Mouse (Mus musculus): ENCODE data around the gene Eng. TPM values are rescaled to one million over a fixed set of nuclear protein-coding genes. Genes with fewer than 3 reads are reported as not detected.
A peak's percentile ranks its signal among the peaks of the same experiment; 100 is the strongest.

Eng gene
- 1.1 TPM for polyA plus RNA-seq (2012; fragmentation: generic; extraction: Trizol)
- long read RNA-seq, experiment 1, partial matches to known transcripts, result 5 of 5 reads
- long read RNA-seq, experiment 1, other reads (novel, unspliced or antisense), result 0 of 5 reads
- long read RNA-seq, experiment 2, partial matches to known transcripts, result 3 of 6 reads
- long read RNA-seq, experiment 2, other reads (novel, unspliced or antisense), result 0 of 6 reads

GRCm38 (mm10) chr2:32646379-32647056, at the start of gene Eng:
Gene Eng, plus strand, starts transcription at chr2:32646595.
- no peaks in the 10 kb centered on the region for H3K79me2 ChIP-seq (ENCODE audit: control insufficient read depth, insufficient read depth)
- no peak for TF ChIP-seq MYOD1 (IDR thresholded peaks at IDR 0.05; ENCODE audit: control insufficient read depth, insufficient read length, low read depth)
- TF ChIP-seq CEBPB (IDR thresholded peaks at IDR 0.05; ENCODE audit: low read depth), result no peak
- no peak for TF ChIP-seq USF1 (IDR thresholded peaks at IDR 0.05; ENCODE audit: low read depth)
- no peak for TF ChIP-seq CTCF (IDR thresholded peaks at IDR 0.05; ENCODE audit: control insufficient read depth, insufficient read depth, insufficient read length)
- no peak for TF ChIP-seq FOSL1 (IDR thresholded peaks at IDR 0.05; ENCODE audit: insufficient read depth, low read length, poor library complexity, severe bottlenecking)
- TF ChIP-seq MYOG (IDR thresholded peaks at IDR 0.05; ENCODE audit: control insufficient read depth, extremely low read depth, insufficient read length), result no peak
- TF ChIP-seq MAX (IDR thresholded peaks at IDR 0.05), result no peak
- H3K36me3 ChIP-seq (ENCODE audit: control insufficient read depth, insufficient read depth), result no peaks in the 10 kb centered on the region
- H3K27me3 ChIP-seq (ENCODE audit: control insufficient read depth, insufficient read depth, insufficient read length), result no peaks in the 10 kb centered on the region
- H3ac ChIP-seq (ENCODE audit: control insufficient read depth, insufficient read length, low read depth), result no peak within 1 kb of the TSS
- H3K4me3 ChIP-seq (ENCODE audit: insufficient read depth, poor library complexity, severe bottlenecking), result no peak within 1 kb of the TSS
- H3K79me3 ChIP-seq (ENCODE audit: low read depth), result no peaks in the 10 kb centered on the region

- peaks cover 36% of the 10 kb centered on the region for H3K79me2 ChIP-seq (ENCODE audit: control insufficient read depth, insufficient read depth)
- H3ac ChIP-seq (ENCODE audit: control insufficient read depth, insufficient read length, low read depth), result no peak overlapping the region
- H3K4me3 ChIP-seq (ENCODE audit: insufficient read depth, poor library complexity, severe bottlenecking), result no peak overlapping the region
- H3K79me3 ChIP-seq (ENCODE audit: low read depth), result peaks cover 1% of the 10 kb centered on the region
- no peak for TF ChIP-seq MAX (IDR thresholded peaks at IDR 0.05)
- no peak for TF ChIP-seq MYOD1 (IDR thresholded peaks at IDR 0.05; ENCODE audit: control insufficient read depth, insufficient read length, low read depth)
- no peaks in the 10 kb centered on the region for H3K27me3 ChIP-seq (ENCODE audit: control insufficient read depth, insufficient read depth, insufficient read length)
- H3K36me3 ChIP-seq (ENCODE audit: control insufficient read depth, insufficient read depth), result peaks cover 53% of the 10 kb centered on the region
Observed at GRCm38 (mm10) chr2:32596725-32597124, 49.7 kb upstream of the Eng start.

- TF ChIP-seq MAX (IDR thresholded peaks at IDR 0.05) (no peak), CEBPB (IDR thresholded peaks at IDR 0.05; ENCODE audit: low read depth) (no peak), CTCF (IDR thresholded peaks at IDR 0.05; ENCODE audit: control insufficient read depth, insufficient read depth, insufficient read length) (no peak), FOSL1 (IDR thresholded peaks at IDR 0.05; ENCODE audit: insufficient read depth, low read length, poor library complexity, severe bottlenecking) (no peak), MYOD1 (IDR thresholded peaks at IDR 0.05; ENCODE audit: control insufficient read depth, insufficient read length, low read depth) (no peak), USF1 (IDR thresholded peaks at IDR 0.05; ENCODE audit: low read depth) (no peak), MYOG (IDR thresholded peaks at IDR 0.05; ENCODE audit: control insufficient read depth, extremely low read depth, insufficient read length) (no peak)
- Histone ChIP-seq H3K4me3 (ENCODE audit: insufficient read depth, poor library complexity, severe bottlenecking) (no peak overlapping the region), H3ac (ENCODE audit: control insufficient read depth, insufficient read length, low read depth) (no peak overlapping the region), H3K27me3 (ENCODE audit: control insufficient read depth, insufficient read depth, insufficient read length) (no peaks in the 10 kb centered on the region), H3K79me3 (ENCODE audit: low read depth) (no peaks in the 10 kb centered on the region), H3K36me3 (ENCODE audit: control insufficient read depth, insufficient read depth) (peaks cover 48% of the 10 kb centered on the region), H3K79me2 (ENCODE audit: control insufficient read depth, insufficient read depth) (peaks cover 31% of the 10 kb centered on the region)
Observed at GRCm38 (mm10) chr2:32597248-32597647, 49.1 kb upstream of the Eng start.

GRCm38 (mm10) chr2:32597699-32598098, 48.7 kb upstream of the Eng start:
- H3ac ChIP-seq (ENCODE audit: control insufficient read depth, insufficient read length, low read depth), result no peak overlapping the region
- H3K79me3 ChIP-seq (ENCODE audit: low read depth), result no peaks in the 10 kb centered on the region
- H3K27me3 ChIP-seq (ENCODE audit: control insufficient read depth, insufficient read depth, insufficient read length), result no peaks in the 10 kb centered on the region
- TF ChIP-seq FOSL1 (IDR thresholded peaks at IDR 0.05; ENCODE audit: insufficient read depth, low read length, poor library complexity, severe bottlenecking), result peak; percentile 15
- TF ChIP-seq USF1 (IDR thresholded peaks at IDR 0.05; ENCODE audit: low read depth), result no peak
- TF ChIP-seq MYOD1 (IDR thresholded peaks at IDR 0.05; ENCODE audit: control insufficient read depth, insufficient read length, low read depth), result peak; percentile 8
- TF ChIP-seq MYOG (IDR thresholded peaks at IDR 0.05; ENCODE audit: control insufficient read depth, extremely low read depth, insufficient read length), result no peak
- no peak for TF ChIP-seq CEBPB (IDR thresholded peaks at IDR 0.05; ENCODE audit: low read depth)
- no peak for TF ChIP-seq MAX (IDR thresholded peaks at IDR 0.05)
- TF ChIP-seq CTCF (IDR thresholded peaks at IDR 0.05; ENCODE audit: control insufficient read depth, insufficient read depth, insufficient read length), result no peak
- H3K79me2 ChIP-seq (ENCODE audit: control insufficient read depth, insufficient read depth), result peaks cover 26% of the 10 kb centered on the region
- H3K36me3 ChIP-seq (ENCODE audit: control insufficient read depth, insufficient read depth), result peaks cover 43% of the 10 kb centered on the region
- no peak overlapping the region for H3K4me3 ChIP-seq (ENCODE audit: insufficient read depth, poor library complexity, severe bottlenecking)

- H3ac ChIP-seq (ENCODE audit: control insufficient read depth, insufficient read length, low read depth), result peak overlapping the region; percentile 13
- no peaks in the 10 kb centered on the region for H3K27me3 ChIP-seq (ENCODE audit: control insufficient read depth, insufficient read depth, insufficient read length)
- H3K79me3 ChIP-seq (ENCODE audit: low read depth), result no peaks in the 10 kb centered on the region
- TF ChIP-seq USF1 (IDR thresholded peaks at IDR 0.05; ENCODE audit: low read depth) (no peak), FOSL1 (IDR thresholded peaks at IDR 0.05; ENCODE audit: insufficient read depth, low read length, poor library complexity, severe bottlenecking) (no peak), MAX (IDR thresholded peaks at IDR 0.05) (no peak), MYOD1 (IDR thresholded peaks at IDR 0.05; ENCODE audit: control insufficient read depth, insufficient read length, low read depth) (no peak), MYOG (IDR thresholded peaks at IDR 0.05; ENCODE audit: control insufficient read depth, extremely low read depth, insufficient read length) (no peak), CTCF (IDR thresholded peaks at IDR 0.05; ENCODE audit: control insufficient read depth, insufficient read depth, insufficient read length) (no peak), CEBPB (IDR thresholded peaks at IDR 0.05; ENCODE audit: low read depth) (no peak)
- H3K36me3 ChIP-seq (ENCODE audit: control insufficient read depth, insufficient read depth), result peaks cover 35% of the 10 kb centered on the region
- peaks cover 18% of the 10 kb centered on the region for H3K79me2 ChIP-seq (ENCODE audit: control insufficient read depth, insufficient read depth)
- H3K4me3 ChIP-seq (ENCODE audit: insufficient read depth, poor library complexity, severe bottlenecking), result no peak overlapping the region
Observed at GRCm38 (mm10) chr2:32598506-32598905, 47.9 kb upstream of the Eng start.

Data from C2C12 (cell line).